Mouse (Mus musculus): ENCODE results near the gene Il17d.

Gene Il17d

GRCm38 (mm10) chr14:57524671-57525387 is at the start of gene Il17d:
Gene Il17d, plus strand, starts transcription at chr14:57524777.
- DNase-seq (ENCODE audit: extremely low spot score, low spot score), result peak; percentile 65

- DNase-seq (ENCODE audit: extremely low spot score, low spot score), result no peak
Observed at GRCm38 (mm10) chr14:57475057-57475456, 49.5 kb upstream of the Il17d start.

- DNase-seq (ENCODE audit: extremely low spot score, low spot score), result no peak
Observed at GRCm38 (mm10) chr14:57482262-57482661, 42.3 kb upstream of the Il17d start.

- DNase-seq (ENCODE audit: extremely low spot score, low spot score), result no peak
Observed at GRCm38 (mm10) chr14:57484183-57484582, 40.4 kb upstream of the Il17d start.

- no peak for DNase-seq (ENCODE audit: extremely low spot score, low spot score)
Observed at GRCm38 (mm10) chr14:57489696-57490095, 34.9 kb upstream of the Il17d start.

- no peak for DNase-seq (ENCODE audit: extremely low spot score, low spot score)
Observed at GRCm38 (mm10) chr14:57493840-57494239, 30.7 kb upstream of the Il17d start.

- no peak for DNase-seq (ENCODE audit: extremely low spot score, low spot score)
Observed at GRCm38 (mm10) chr14:57503729-57504128, 20.8 kb upstream of the Il17d start.

- no peak for DNase-seq (ENCODE audit: extremely low spot score, low spot score)
Observed at GRCm38 (mm10) chr14:57509554-57509953, 15.0 kb upstream of the Il17d start.

- DNase-seq (ENCODE audit: extremely low spot score, low spot score), result no peak
Observed at GRCm38 (mm10) chr14:57515156-57515762, 9.3 kb upstream of the Il17d start.

- no peak for DNase-seq (ENCODE audit: extremely low spot score, low spot score)
Observed at GRCm38 (mm10) chr14:57517001-57517400, 7.6 kb upstream of the Il17d start.

- DNase-seq (ENCODE audit: extremely low spot score, low spot score), result no peak
Observed at GRCm38 (mm10) chr14:57523762-57524161, 815 bp upstream of the Il17d start.

GRCm38 (mm10) chr14:57525388-57526049 is 942 bp downstream of the Il17d start:
- DNase-seq (ENCODE audit: extremely low spot score, low spot score), result peak; percentile 82

- no peak for DNase-seq (ENCODE audit: extremely low spot score, low spot score)
Observed at GRCm38 (mm10) chr14:57526050-57526623, 1.6 kb downstream of the Il17d start.

GRCm38 (mm10) chr14:57527122-57527521 is 2.5 kb downstream of the Il17d start:
- no peak for DNase-seq (ENCODE audit: extremely low spot score, low spot score)

- DNase-seq (ENCODE audit: extremely low spot score, low spot score), result no peak
Observed at GRCm38 (mm10) chr14:57527598-57527997, 3.0 kb downstream of the Il17d start.

GRCm38 (mm10) chr14:57529086-57529785 is 4.7 kb downstream of the Il17d start:
- no peak for DNase-seq (ENCODE audit: extremely low spot score, low spot score)

GRCm38 (mm10) chr14:57529786-57530515 is 5.4 kb downstream of the Il17d start:
- DNase-seq (ENCODE audit: extremely low spot score, low spot score), result no peak

GRCm38 (mm10) chr14:57532577-57532976 is 8.0 kb downstream of the Il17d start:
- no peak for DNase-seq (ENCODE audit: extremely low spot score, low spot score)

- peak; percentile 50 for DNase-seq (ENCODE audit: extremely low spot score, low spot score)
Observed at GRCm38 (mm10) chr14:57533214-57533613, 8.6 kb downstream of the Il17d start.

- no peak for DNase-seq (ENCODE audit: extremely low spot score, low spot score)
Observed at GRCm38 (mm10) chr14:57533841-57534240, 9.3 kb downstream of the Il17d start.

GRCm38 (mm10) chr14:57534346-57534745 is 9.8 kb downstream of the Il17d start:
- DNase-seq (ENCODE audit: extremely low spot score, low spot score), result no peak

Measured in neural tube, embryonic 10.5 days (tissue).